Mouse (Mus musculus) lung, postnatal 0 days (tissue): ENCODE measurements around the gene Gm20479.

Experiments
- CTCF ChIP-seq: IDR thresholded peaks from 2 replicates; pipeline ENCODE4 v1.5.1; 2016; ENCODE audit warnings: antibody characterized with exemption, mild to moderate bottlenecking
- EP300 ChIP-seq: IDR thresholded peaks from 2 replicates; pipeline ENCODE4 v1.6.1; 2016; ENCODE audit warnings: antibody characterized with exemption, mild to moderate bottlenecking, control low read depth

- TF ChIP-seq EP300 (no peak), CTCF (no peak; the same call in 1 of the 2 replicates)
These were observed 28.6 kb downstream of the Gm20479 start for GRCm38 (mm10) chr7:27328648-27329047.
